Comparison of ENCODE assay signal across 11 mouse cellular contexts in genomic region chr4:49583965-49584831, GRCm38 (mm10). TPM values are rescaled to one million over a fixed set of nuclear protein-coding genes. Genes with fewer than 3 reads are reported as not detected.
A peak's percentile ranks its signal among the peaks of the same experiment; 100 is the strongest.
DNase-seq lines count a peak whose midpoint lies in the region; ATAC-seq lines count a peak whose summit lies in the region.
"Had no signal": no experiment of that assay in that cellular context is flagged by ENCODE, and none has a peak within 500 bp of the region (broad histone marks: within the 10 kb centered on the region; RNA-seq: fewer than 3 reads in every experiment).

No protein-coding gene starts in this region.

- no peaks in the 10 kb centered on the region for H3K4me1 ChIP-seq in midbrain, embryonic 14.5 days (ENCODE audit: control insufficient read depth, insufficient read depth, low read length)
- no peaks in the 10 kb centered on the region for H3K4me1 ChIP-seq in midbrain, embryonic 11.5 days (ENCODE audit: control insufficient read depth, insufficient read depth, low read length)
- peaks cover 24% of the 10 kb centered on the region for H3K4me1 ChIP-seq in kidney, embryonic 16.5 days (ENCODE audit: insufficient read depth, low read length)
- peaks cover 10% of the 10 kb centered on the region; the same call in 1 of the 2 replicates for H3K4me1 ChIP-seq in stomach, embryonic 15.5 days

- H3K9me3 ChIP-seq in midbrain, embryonic 14.5 days (ENCODE audit: control insufficient read depth, low read length), result no peaks in the 10 kb centered on the region
- H3K9me3 ChIP-seq in midbrain, embryonic 11.5 days (ENCODE audit: control insufficient read depth, low read length), result no peaks in the 10 kb centered on the region
- no peaks in the 10 kb centered on the region for H3K9me3 ChIP-seq in kidney, embryonic 16.5 days (ENCODE audit: low read length)
- no peaks in the 10 kb centered on the region for H3K9me3 ChIP-seq in stomach, embryonic 15.5 days

- DNase-seq in gastrocnemius, adult 18-20 months (ENCODE audit: low spot score), result peak; percentile 23
- DNase-seq in gastrocnemius, postnatal 4 days (ENCODE audit: low spot score in 2 of 2), result no peak
- DNase-seq in midbrain, embryonic 14.5 days, result peak; percentile 41
- DNase-seq in midbrain, embryonic 11.5 days (ENCODE audit: low spot score, missing footprints), result no peak
- DNase-seq in ovary, postnatal 14 days (ENCODE audit: low spot score), result no peak
- DNase-seq in thymus, postnatal 0 days (ENCODE audit: low spot score), result no peak
- DNase-seq: adrenal gland, adult 8-10 months; liver, postnatal 0 days had no signal

- H3K4me3 ChIP-seq in midbrain, embryonic 14.5 days (replicated peaks; ENCODE audit: low read depth, low read length), result no peak overlapping the region
- H3K4me3 ChIP-seq in midbrain, embryonic 11.5 days (ENCODE audit: low read depth, low read length), result no peak overlapping the region
- H3K4me3 ChIP-seq in kidney, embryonic 16.5 days (ENCODE audit: low read length), result no peak overlapping the region
- no peak overlapping the region for H3K4me3 ChIP-seq in stomach, embryonic 15.5 days (replicated peaks)

- H3K4me2 ChIP-seq in midbrain, embryonic 14.5 days (ENCODE audit: low read length), result no peak overlapping the region
- H3K4me2 ChIP-seq in midbrain, embryonic 11.5 days, result no peak overlapping the region
- peak overlapping the region; percentile 20 for H3K4me2 ChIP-seq in kidney, embryonic 16.5 days (replicated peaks; ENCODE audit: low read depth, low read length)
- peak overlapping the region; percentile 23 for H3K4me2 ChIP-seq in stomach, embryonic 15.5 days

- ATAC-seq in midbrain, embryonic 14.5 days (ENCODE audit: low FRiP score, low TSS enrichment), result no peak
- ATAC-seq in midbrain, embryonic 11.5 days (ENCODE audit: low FRiP score), result no peak
- ATAC-seq in kidney, embryonic 16.5 days (ENCODE audit: low FRiP score, low TSS enrichment), result peak; percentile 46; the same call in 1 of the 2 replicates
- ATAC-seq in stomach, embryonic 15.5 days (ENCODE audit: insufficient read depth, low FRiP score, low read depth), result peak; percentile 71; the same call in 1 of the 2 replicates
- ATAC-seq: liver, postnatal 0 days had no signal

- H3K9ac ChIP-seq in midbrain, embryonic 14.5 days (replicated peaks; ENCODE audit: low read length), result no peak overlapping the region
- H3K9ac ChIP-seq in midbrain, embryonic 11.5 days (ENCODE audit: low read length), result no peak overlapping the region
- H3K9ac ChIP-seq in kidney, embryonic 16.5 days (replicated peaks; ENCODE audit: low read length), result no peak overlapping the region
- H3K9ac ChIP-seq in stomach, embryonic 15.5 days, result no peak overlapping the region
- H3K9ac ChIP-seq: liver, postnatal 0 days had no signal

- no peaks in the 10 kb centered on the region for H3K27me3 ChIP-seq in midbrain, embryonic 14.5 days (ENCODE audit: control insufficient read depth, insufficient read depth, low read length)
- no peaks in the 10 kb centered on the region for H3K27me3 ChIP-seq in midbrain, embryonic 11.5 days (ENCODE audit: control insufficient read depth, insufficient read depth, low read length)
- H3K27me3 ChIP-seq in kidney, embryonic 16.5 days (ENCODE audit: insufficient read depth, low read length), result no peaks in the 10 kb centered on the region
- H3K27me3 ChIP-seq in stomach, embryonic 15.5 days (replicated peaks), result no peaks in the 10 kb centered on the region

- H3K27ac ChIP-seq in midbrain, embryonic 14.5 days (replicated peaks; ENCODE audit: low read depth, low read length), result no peak overlapping the region
- H3K27ac ChIP-seq in midbrain, embryonic 11.5 days (ENCODE audit: low read depth, low read length), result no peak overlapping the region
- H3K27ac ChIP-seq in kidney, embryonic 16.5 days (ENCODE audit: low read length), result peak overlapping the region; percentile 84
- peak overlapping the region; percentile 74 for H3K27ac ChIP-seq in stomach, embryonic 15.5 days

- H3K36me3 ChIP-seq in midbrain, embryonic 14.5 days (ENCODE audit: control insufficient read depth, insufficient read depth, low read length), result peaks cover 31% of the 10 kb centered on the region
- H3K36me3 ChIP-seq in midbrain, embryonic 11.5 days (ENCODE audit: control insufficient read depth, insufficient read depth, low read length), result no peaks in the 10 kb centered on the region
- peaks cover 10% of the 10 kb centered on the region; the same call in 1 of the 2 replicates for H3K36me3 ChIP-seq in kidney, embryonic 16.5 days (ENCODE audit: insufficient read depth, low read length)
- H3K36me3 ChIP-seq in stomach, embryonic 15.5 days, result no peaks in the 10 kb centered on the region; the same call in 1 of the 2 replicates

- 69% methylated on average over 14 of the region's 14 CpGs for WGBS in midbrain, embryonic 14.5 days
- 76% methylated on average over 14 of the region's 14 CpGs for WGBS in midbrain, embryonic 11.5 days
- 39% methylated on average over 14 of the region's 14 CpGs for WGBS in kidney, embryonic 16.5 days
- 33% methylated on average over 14 of the region's 14 CpGs for WGBS in stomach, embryonic 15.5 days

RNA-seq across cellular contexts. Expression of gene Tmem246, which starts 13.5 kb away (rescaled TPM):
- total RNA-seq in gastrocnemius, adult 18-20 months (2021), result 10 to 100 TPM; 26.1 to 29.1 TPM
- 10 to 100 TPM; 33.6 to 39.7 TPM for total RNA-seq in gastrocnemius, postnatal 4 days (2021)
- 84.5 and 86.5 TPM in 2 replicates for polyA plus RNA-seq in midbrain, embryonic 14.5 days (2014; fragmentation: Nextera tagmentation; extraction: Ambion mirVana)
- polyA plus RNA-seq in midbrain, embryonic 11.5 days (2014; fragmentation: Nextera tagmentation; extraction: Ambion mirVana), result 20.5 and 21.4 TPM in 2 replicates
- 26.0 and 26.6 TPM in 2 replicates for polyA plus RNA-seq in kidney, embryonic 16.5 days (2015; fragmentation: Nextera tagmentation; extraction: Ambion mirVana)
- polyA plus RNA-seq in stomach, embryonic 15.5 days (2015; fragmentation: Nextera tagmentation; extraction: Ambion mirVana), result 26.7 and 29.2 TPM in 2 replicates
- polyA plus RNA-seq in thymus, postnatal 0 days (2015; fragmentation: Nextera tagmentation; extraction: Ambion mirVana), result 4.0 and 4.4 TPM in 2 replicates

RNA-seq across cellular contexts. Expression of gene Aldob, which starts 34.9 kb away (rescaled TPM):
- total RNA-seq in gastrocnemius, adult 18-20 months (2021), result 1 to 10 TPM in 1 of 2 experiments, under 1 TPM in 1; 0.62 to 1.4 TPM
- total RNA-seq in gastrocnemius, postnatal 4 days (2021), result 1 to 10 TPM in 1 of 2 experiments, under 1 TPM in 1; 0.44 to 4.6 TPM
- 0.19 TPM in 1 of 2 replicates, not detected in the other for polyA plus RNA-seq in midbrain, embryonic 14.5 days (2014; fragmentation: Nextera tagmentation; extraction: Ambion mirVana)
- polyA plus RNA-seq in midbrain, embryonic 11.5 days (2014; fragmentation: Nextera tagmentation; extraction: Ambion mirVana), result not detected in 2 replicates
- polyA plus RNA-seq in kidney, embryonic 16.5 days (2015; fragmentation: Nextera tagmentation; extraction: Ambion mirVana), result 421 and 493 TPM in 2 replicates
- polyA plus RNA-seq in stomach, embryonic 15.5 days (2015; fragmentation: Nextera tagmentation; extraction: Ambion mirVana), result 77.3 and 88.5 TPM in 2 replicates
- polyA plus RNA-seq in thymus, postnatal 0 days (2015; fragmentation: Nextera tagmentation; extraction: Ambion mirVana), result 0.84 and 1.4 TPM in 2 replicates
- total RNA-seq: hematopoietic stem cell, adult 5-6 weeks had no signal

RNA-seq across cellular contexts. Expression of gene Rnf20, which starts 47.6 kb away (rescaled TPM):
- 10 to 100 TPM; 25.9 to 28.0 TPM for total RNA-seq in gastrocnemius, adult 18-20 months (2021)
- 10 to 100 TPM; 43.4 to 49.7 TPM for total RNA-seq in gastrocnemius, postnatal 4 days (2021)
- polyA plus RNA-seq in midbrain, embryonic 14.5 days (2014; fragmentation: Nextera tagmentation; extraction: Ambion mirVana), result 58.4 and 74.0 TPM in 2 replicates
- polyA plus RNA-seq in midbrain, embryonic 11.5 days (2014; fragmentation: Nextera tagmentation; extraction: Ambion mirVana), result 78.7 and 83.1 TPM in 2 replicates
- polyA plus RNA-seq in kidney, embryonic 16.5 days (2015; fragmentation: Nextera tagmentation; extraction: Ambion mirVana), result 40.7 and 42.5 TPM in 2 replicates
- polyA plus RNA-seq in stomach, embryonic 15.5 days (2015; fragmentation: Nextera tagmentation; extraction: Ambion mirVana), result 34.6 and 36.8 TPM in 2 replicates
- 37.5 and 38.6 TPM in 2 replicates for polyA plus RNA-seq in thymus, postnatal 0 days (2015; fragmentation: Nextera tagmentation; extraction: Ambion mirVana)

Comparison
In these comparisons a context has a peak if more than half of its experiments do, and no peak if none do; other contexts are left out.
1. DNase-seq: peak in gastrocnemius, adult 18-20 months (single experiment) and midbrain, embryonic 14.5 days (single experiment); none in gastrocnemius, postnatal 4 days (0 of 2), midbrain, embryonic 11.5 days (single experiment), ovary, postnatal 14 days (single experiment) and thymus, postnatal 0 days (single experiment).
2. ATAC-seq: peak in kidney, embryonic 16.5 days (single experiment) and stomach, embryonic 15.5 days (single experiment); none in midbrain, embryonic 14.5 days (single experiment) and midbrain, embryonic 11.5 days (single experiment).
3. H3K27ac ChIP-seq: peak in kidney, embryonic 16.5 days (single experiment) and stomach, embryonic 15.5 days (single experiment); none in midbrain, embryonic 14.5 days (single experiment) and midbrain, embryonic 11.5 days (single experiment).
4. H3K4me2 ChIP-seq: peak in kidney, embryonic 16.5 days (single experiment) and stomach, embryonic 15.5 days (single experiment); none in midbrain, embryonic 14.5 days (single experiment) and midbrain, embryonic 11.5 days (single experiment).
5. RNA of gene Aldob, which starts 34.9 kb away (polyA plus RNA-seq): 421 to 493 TPM in kidney, embryonic 16.5 days and 77.3 to 88.5 TPM in stomach, embryonic 15.5 days; 0.84 to 1.4 TPM in thymus, postnatal 0 days, 0.19 TPM in midbrain, embryonic 14.5 days and not detected in midbrain, embryonic 11.5 days; every median in the first group is over 10 times any median in the second.